Comparison of ENCODE assay signal across 20 mouse cellular contexts in the genomic region with DNA sequence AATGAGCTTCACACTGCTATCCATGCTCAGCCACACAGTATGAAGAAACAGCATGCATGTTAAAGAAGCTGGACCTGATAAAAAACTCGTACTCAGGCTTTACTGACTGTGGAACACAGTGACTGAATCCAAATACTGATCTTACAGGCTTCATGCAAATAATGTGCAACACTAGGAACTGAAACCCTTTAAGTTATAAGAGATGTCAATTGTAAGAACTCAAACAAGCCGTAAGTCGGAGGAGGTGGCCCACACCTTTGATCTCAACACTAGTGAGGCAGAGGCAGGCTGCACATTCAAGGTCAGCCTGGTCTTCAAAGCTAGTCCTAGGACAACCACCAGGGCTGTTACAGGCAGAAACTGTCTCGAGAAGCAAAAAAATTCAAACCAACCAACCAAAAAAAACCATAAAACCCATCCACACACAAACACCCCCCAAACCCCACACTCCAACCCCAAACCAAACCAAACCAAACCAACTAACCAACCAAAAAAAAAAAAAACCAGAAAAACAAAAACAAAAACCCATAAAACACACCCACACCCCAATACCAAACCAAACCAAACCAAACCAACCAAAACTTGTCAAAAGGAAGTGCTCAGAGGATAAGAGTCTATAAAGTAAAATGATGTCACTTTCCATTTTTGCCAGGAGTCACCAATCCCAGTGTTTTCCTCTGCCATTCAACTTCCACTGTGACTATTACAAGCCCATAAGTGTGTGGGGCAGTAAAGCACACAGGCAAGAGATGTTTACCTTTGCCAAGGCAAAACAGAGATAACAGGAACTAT. TPM values are rescaled to one million over a fixed set of nuclear protein-coding genes. Genes with fewer than 3 reads are reported as not detected.
A peak's percentile ranks its signal among the peaks of the same experiment; 100 is the strongest.
DNase-seq lines count a peak whose midpoint lies in the region; ATAC-seq and TF ChIP-seq lines count a peak whose summit lies in the region.
"Had no signal": no experiment of that assay in that cellular context is flagged by ENCODE, and none has a peak within 500 bp of the region (broad histone marks: within the 10 kb centered on the region; RNA-seq: fewer than 3 reads in every experiment).

No protein-coding gene starts in this region.

- no peaks in the 10 kb centered on the region for H3K27me3 ChIP-seq in heart, postnatal 0 days (ENCODE audit: control insufficient read depth, insufficient read depth, low read length)
- H3K27me3 ChIP-seq in heart, adult 2 months (ENCODE audit: control insufficient read depth, insufficient read depth, low read length), result no peaks in the 10 kb centered on the region
- H3K27me3 ChIP-seq: embryonic facial prominence, embryonic 15.5 days; lung, embryonic 15.5 days had no signal

- peaks cover 13% of the 10 kb centered on the region for H3K4me1 ChIP-seq in heart, postnatal 0 days (ENCODE audit: control insufficient read depth, insufficient read depth)
- H3K4me1 ChIP-seq in heart, adult 2 months (ENCODE audit: control insufficient read depth, insufficient read depth, low read length), result peaks cover 5% of the 10 kb centered on the region; the same call in 1 of the 2 replicates
- H3K4me1 ChIP-seq in lung, adult 2 months (ENCODE audit: control insufficient read depth, insufficient read depth, low read length), result peaks cover 5% of the 10 kb centered on the region
- H3K4me1 ChIP-seq: embryonic facial prominence, embryonic 15.5 days; forebrain, embryonic 10.5 days; lung, embryonic 15.5 days had no signal

- no peak for DNase-seq in heart, postnatal 0 days (ENCODE audit: low spot score)
- no peak for DNase-seq in heart, adult 2 months
- DNase-seq in lung, adult 2 months, result no peak
- DNase-seq in urinary bladder, postnatal 25 days (ENCODE audit: low spot score), result no peak
- DNase-seq in thymus, postnatal 25 days, result no peak
- DNase-seq: adrenal gland, postnatal 25 days; cerebellum, adult 9-11 months; embryo, embryonic 11 days; gastrocnemius, postnatal 14 days; layer of hippocampus, postnatal 36 days; left cerebral cortex, postnatal 4 days; midbrain, embryonic 14.5 days had no signal

- WGBS in heart, postnatal 0 days, result 78% methylated on average over 4 of the region's 4 CpGs
- WGBS in heart, adult 2 months, result 78% methylated on average over 4 of the region's 4 CpGs
- WGBS in lung, adult 2 months, result 79% methylated on average over 4 of the region's 4 CpGs

- ATAC-seq in heart, postnatal 0 days (ENCODE audit: insufficient read depth, low read depth), result peak; percentile 27; the same call in 1 of the 2 replicates
- peak; percentile 62 for ATAC-seq in CD4-positive, CD25-positive, alpha-beta regulatory T cell, adult 4 months
- ATAC-seq in granulocyte monocyte progenitor cell, adult 5-6 weeks (replicated peaks; ENCODE audit: poor library complexity, severe bottlenecking), result peak; percentile 31
- peak; percentile 78 for ATAC-seq in neutrophil, adult 5-6 weeks (ENCODE audit: extremely low read depth, insufficient number of reproducible peaks, low FRiP score, poor library complexity, severe bottlenecking)

- H3K9me3 ChIP-seq in heart, postnatal 0 days (replicated peaks; ENCODE audit: control insufficient read depth, low read length), result no peaks in the 10 kb centered on the region
- H3K9me3 ChIP-seq: embryonic facial prominence, embryonic 15.5 days; lung, embryonic 15.5 days had no signal

- TF ChIP-seq EP300 in heart, postnatal 0 days (IDR thresholded peaks at IDR 0.05; ENCODE audit: low read depth), result no peak
- TF ChIP-seq EP300 in heart, adult 2 months (IDR thresholded peaks at IDR 0.05; ENCODE audit: insufficient read depth, low read depth, low read length), result no peak

- H3K79me2 ChIP-seq in heart, adult 2 months (replicated peaks; ENCODE audit: control insufficient read depth, insufficient read depth, low read length), result no peaks in the 10 kb centered on the region

- H3K27ac ChIP-seq in heart, postnatal 0 days (ENCODE audit: low read depth), result peak overlapping the region; percentile 48
- H3K27ac ChIP-seq in heart, adult 2 months, result no peak overlapping the region
- H3K27ac ChIP-seq: embryonic facial prominence, embryonic 15.5 days; forebrain, embryonic 10.5 days; lung, embryonic 15.5 days had no signal

- no peak overlapping the region for H3K9ac ChIP-seq in heart, postnatal 0 days (replicated peaks; ENCODE audit: low read depth, low read length)
- H3K9ac ChIP-seq in heart, adult 2 months (ENCODE audit: low read depth, low read length), result no peak overlapping the region
- H3K9ac ChIP-seq: embryonic facial prominence, embryonic 15.5 days; lung, embryonic 15.5 days had no signal

- H3K4me2 ChIP-seq in heart, postnatal 0 days (ENCODE audit: low read depth, low read length), result no peak overlapping the region
- H3K4me2 ChIP-seq: embryonic facial prominence, embryonic 15.5 days; heart, embryonic 11.5 days; liver, embryonic 11.5 days; lung, embryonic 15.5 days had no signal

- intact Hi-C loops in heart, adult 2 months (cut with DNase I), result no loop called here

- H3K36me3 ChIP-seq in heart, postnatal 0 days (replicated peaks; ENCODE audit: control insufficient read depth, insufficient read depth, low read length), result peaks cover 18% of the 10 kb centered on the region
- H3K36me3 ChIP-seq in heart, adult 2 months (ENCODE audit: control insufficient read depth, insufficient read depth, low read length), result peaks cover 11% of the 10 kb centered on the region

- TF ChIP-seq CTCF in heart, postnatal 0 days (IDR thresholded peaks at IDR 0.05; ENCODE audit: low read depth), result no peak
- no peak for TF ChIP-seq CTCF in heart, adult 2 months (IDR thresholded peaks at IDR 0.05)
- no peak for TF ChIP-seq CTCF in lung, adult 2 months (IDR thresholded peaks at IDR 0.05; ENCODE audit: insufficient read depth, low read length)

- H3K4me3 ChIP-seq in heart, postnatal 0 days (ENCODE audit: low read depth, low read length), result no peak overlapping the region
- no peak overlapping the region for H3K4me3 ChIP-seq in heart, adult 2 months
- H3K4me3 ChIP-seq in lung, adult 2 months (replicated peaks; ENCODE audit: extremely low read depth, low read depth, low read length), result no peak overlapping the region
- H3K4me3 ChIP-seq: embryonic facial prominence, embryonic 15.5 days; forebrain, embryonic 10.5 days; lung, embryonic 15.5 days had no signal

- no peak for TF ChIP-seq POLR2A in heart, adult 2 months (IDR thresholded peaks at IDR 0.05; ENCODE audit: insufficient read depth, low read depth, low read length)
- TF ChIP-seq POLR2A in lung, adult 2 months (IDR thresholded peaks at IDR 0.05; ENCODE audit: borderline replicate concordance, extremely low read depth, low read depth, low read length), result no peak

RNA-seq across cellular contexts. Expression of gene Fbxo33, which starts 13.1 kb away (rescaled TPM):
- 9.7 and 22.3 TPM in 2 replicates for total RNA-seq in heart, postnatal 0 days (2014; rRNA removed; ENCODE audit: low replicate concordance)
- polyA plus RNA-seq in heart, postnatal 0 days (2015; fragmentation: Nextera tagmentation; extraction: Ambion mirVana), result 3.6 and 5.5 TPM in 2 replicates
- total RNA-seq in heart, adult 2 months (2021), result 10 to 100 TPM in 1 of 2 experiments, 1 to 10 TPM in 1; 6.4 to 10.2 TPM
- polyA plus RNA-seq in heart, adult 2 months (2012; rRNA removed), result 3.3 and 12.0 TPM in 2 replicates
- polyA plus RNA-seq in CD4-positive, CD25-positive, alpha-beta regulatory T cell, adult 4 months (2017; shearing (Covaris generic)), result 10 to 100 TPM; 13.9 to 19.5 TPM
- total RNA-seq in granulocyte monocyte progenitor cell, adult 5-6 weeks (2014; fragmentation: Nextera tagmentation), result 23.9 and 28.1 TPM in 2 replicates
- total RNA-seq in granulocyte monocyte progenitor cell, adult 5-6 weeks (2017), result 44.7 and 49.9 TPM in 2 replicates
- 46.0 and 65.1 TPM in 2 replicates for total RNA-seq in neutrophil, adult 5-6 weeks (2017)
- polyA plus RNA-seq in lung, adult 2 months (2012; rRNA removed), result 5.5 and 11.3 TPM in 2 replicates

Comparison
In these comparisons a context has a peak if more than half of its experiments do, and no peak if none do; other contexts are left out.
1. ATAC-seq: peak in every context shown above with its lines; median percentile 78 in neutrophil, adult 5-6 weeks; 62 in CD4-positive, CD25-positive, alpha-beta regulatory T cell, adult 4 months; 31 in granulocyte monocyte progenitor cell, adult 5-6 weeks; 27 in heart, postnatal 0 days.